Mouse (Mus musculus): ENCODE data around the gene Catsperg1. TPM values are rescaled to one million over a fixed set of nuclear protein-coding genes. Genes with fewer than 3 reads are reported as not detected.
A peak's percentile ranks its signal among the peaks of the same experiment; 100 is the strongest.

The Catsperg1 gene
- polyA plus RNA-seq, 2 experiments from 2014 or later = 0.15 TPM; not detected in 1

GRCm38 (mm10) chr7:29134693-29135386 lies 79.0 kb downstream of the Catsperg1 start, which contains the start of gene Rasgrp4:
Gene Rasgrp4 (plus strand): TSS chr7:29134851.
- ATAC-seq = peak; percentile 87

GRCm38 (mm10) chr7:29134230-29134629 lies 79.6 kb downstream of the Catsperg1 start:
- ATAC-seq = no peak

Other genes starting within 250 kb of the Catsperg1 start
- 100 to 1,000 TPM; 603 to 630 TPM for gene Eif3k, start 232.2 kb downstream of the Catsperg1 start, polyA plus RNA-seq (2017; shearing (Covaris generic))
- gene Map4k1, start 232.0 kb downstream of the Catsperg1 start, polyA plus RNA-seq (2017; shearing (Covaris generic)) = 100 to 1,000 TPM in 1 of 2 experiments, 10 to 100 TPM in 1; 88.8 to 120 TPM
- under 1 TPM; 0.03 to 0.05 TPM for gene Ryr1, start 88.9 kb downstream of the Catsperg1 start, polyA plus RNA-seq (2017; shearing (Covaris generic))
- gene Rasgrp4, start 79.2 kb downstream of the Catsperg1 start, polyA plus RNA-seq (2017; shearing (Covaris generic)) = 1 to 10 TPM in 1 of 2 experiments, under 1 TPM in 1; 0.95 to 1.1 TPM
- gene Fam98c, start 57.8 kb downstream of the Catsperg1 start, polyA plus RNA-seq (2017; shearing (Covaris generic)) = 10 to 100 TPM; 11.4 to 16.3 TPM
- not detected for gene Ggn, start 43.8 kb downstream of the Catsperg1 start, polyA plus RNA-seq (2017; shearing (Covaris generic))
- under 1 TPM in 1 of 2 experiments, not detected in 1; 0.78 TPM for gene Spred3, start 43.6 kb downstream of the Catsperg1 start, polyA plus RNA-seq (2017; shearing (Covaris generic))
- gene Psmd8, start 33.3 kb downstream of the Catsperg1 start, polyA plus RNA-seq (2017; shearing (Covaris generic)) = 100 to 1,000 TPM; 214 to 229 TPM
- 1 to 10 TPM; 1.6 to 1.9 TPM for gene Kcnk6, start 18.5 kb upstream of the Catsperg1 start, polyA plus RNA-seq (2017; shearing (Covaris generic))
- gene Yif1b, start 24.3 kb upstream of the Catsperg1 start, polyA plus RNA-seq (2017; shearing (Covaris generic)) = 10 to 100 TPM; 57.6 to 73.2 TPM
- gene 2200002D01Rik, start 34.4 kb upstream of the Catsperg1 start, polyA plus RNA-seq (2017; shearing (Covaris generic)) = 1 to 10 TPM; 2.7 to 3.6 TPM
- gene Spint2, start 67.9 kb upstream of the Catsperg1 start, polyA plus RNA-seq (2017; shearing (Covaris generic)) = 10 to 100 TPM; 66.6 to 70.2 TPM
- not detected for gene Ppp1r14a, start 75.3 kb upstream of the Catsperg1 start, polyA plus RNA-seq (2017; shearing (Covaris generic))
- gene Dpf1, start 89.9 kb upstream of the Catsperg1 start, polyA plus RNA-seq (2017; shearing (Covaris generic)) = not detected